Mouse (Mus musculus) 416B (cell line): Measurements from ENCODE around the gene Wasf2.

ENCODE experiments used
- DNase-seq: peaks from one replicate; pipeline ENCODE4 v3.0.0; 2011; ENCODE audit warnings: low read depth

Gene Wasf2

DNA sequence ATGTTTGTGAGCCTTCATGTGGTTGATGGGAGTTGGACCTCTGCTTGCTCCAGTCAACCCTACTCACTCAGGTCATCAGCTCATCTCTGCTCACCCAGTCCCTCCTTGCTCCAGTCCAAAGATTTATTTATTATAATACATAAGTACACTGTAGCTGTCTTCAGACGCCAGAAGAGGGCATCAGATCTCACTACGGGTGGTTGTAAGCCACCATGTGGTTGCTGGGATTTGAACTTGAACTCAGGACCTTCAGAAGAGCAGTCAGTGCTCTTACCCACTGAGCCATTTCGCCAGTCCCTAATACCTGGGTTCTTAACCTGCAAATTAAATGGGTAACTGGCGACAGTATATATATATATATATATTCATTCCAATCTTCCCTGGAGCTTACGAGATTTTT, 105.1 kb downstream of the Wasf2 start:
- peak; percentile 54 for DNase-seq

DNA sequence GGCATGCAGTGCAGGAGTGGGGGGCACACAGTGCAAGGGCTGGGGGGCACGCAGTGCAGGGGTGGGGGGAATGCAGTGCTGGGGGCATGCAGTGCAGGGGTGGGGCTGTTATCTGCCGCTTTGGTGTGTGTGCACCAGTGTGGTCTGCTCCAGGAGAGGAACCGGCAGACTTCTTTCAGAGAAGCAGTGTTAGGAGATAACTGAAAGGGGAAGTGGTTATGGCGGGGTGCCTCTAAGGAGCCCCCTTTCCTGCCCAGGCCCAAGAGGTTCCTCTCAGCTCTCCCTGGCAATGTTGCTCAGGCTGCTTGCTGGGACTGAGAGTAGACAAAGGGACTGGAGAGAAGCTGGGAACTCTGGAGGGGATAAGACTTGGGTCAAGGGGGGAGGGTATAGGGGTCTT, 107.6 kb downstream of the Wasf2 start:
- DNase-seq, result peak; percentile 91

DNA sequence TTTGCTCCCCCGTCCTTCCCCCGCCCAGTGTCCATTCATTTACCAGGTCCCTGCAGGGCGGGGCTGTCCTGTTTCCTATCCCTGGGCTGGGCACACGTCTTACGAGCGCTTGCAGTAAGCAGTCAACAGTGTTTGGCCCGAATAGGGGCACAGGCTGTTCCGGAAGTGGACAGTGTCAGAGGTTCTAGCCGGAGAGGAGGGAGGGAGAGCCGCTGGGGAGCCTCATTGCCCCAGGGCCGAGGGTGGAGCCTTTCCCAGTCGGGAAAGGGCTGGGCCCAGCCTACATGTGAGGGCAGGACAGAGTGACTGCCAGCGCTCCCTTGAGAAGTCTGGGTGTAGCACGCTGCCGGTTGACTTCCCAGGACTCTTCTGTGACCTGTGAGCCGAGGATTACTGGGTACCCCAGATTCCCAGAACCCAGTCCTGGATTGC, 110.2 kb downstream of the Wasf2 start, which contains the start of gene Map3k6:
Map3k6 (plus strand) TSS at position 329 of the 432 bp plus-strand sequence.
- peak; percentile 90 for DNase-seq

DNA sequence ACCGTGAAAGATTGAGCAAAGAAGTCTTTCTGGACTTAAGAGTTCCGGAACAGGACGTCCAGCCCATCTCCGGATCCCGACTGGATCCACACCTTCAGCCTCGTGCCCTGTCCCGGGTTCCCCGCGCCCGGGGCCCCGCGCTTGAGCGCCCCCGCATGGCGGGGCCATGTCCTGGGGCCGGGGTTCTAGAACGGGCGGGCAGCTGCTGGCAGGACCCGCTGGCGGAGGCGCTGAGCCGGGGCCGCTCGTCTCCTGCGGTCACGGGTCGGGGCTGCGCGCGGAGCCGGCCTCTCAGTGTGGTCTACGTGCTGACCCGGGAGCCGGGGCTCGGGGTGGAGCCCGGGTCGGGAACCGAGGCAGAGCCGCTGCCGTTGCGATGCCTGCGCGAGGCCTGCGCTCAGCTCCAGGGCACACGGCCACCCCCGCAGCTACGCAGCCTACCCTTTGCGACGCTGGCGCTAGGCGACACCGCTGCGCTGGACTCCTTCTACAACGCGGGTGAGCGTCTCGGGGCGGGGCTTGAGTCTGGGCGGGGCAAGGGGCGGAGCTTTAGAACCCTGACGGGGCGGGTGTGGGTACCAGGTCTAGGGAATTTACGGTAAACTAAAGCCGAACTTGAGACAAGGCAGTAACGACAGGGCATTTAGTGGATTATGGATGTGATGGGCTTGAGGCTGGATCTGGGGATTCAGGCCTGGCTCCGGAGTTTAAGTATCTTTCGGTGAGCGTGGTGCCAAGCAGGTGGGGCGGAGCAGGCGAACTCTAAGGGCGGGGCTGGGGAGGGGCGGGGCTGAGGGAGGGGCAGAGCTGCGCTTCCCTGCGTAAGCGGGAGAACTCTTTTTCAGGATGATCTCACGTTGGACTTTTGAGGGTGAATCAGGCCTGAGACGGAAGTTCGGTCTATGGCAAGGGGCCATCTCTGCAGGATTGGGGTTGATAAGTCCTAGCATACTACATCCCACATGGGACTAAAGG, 110.9 kb downstream of the Wasf2 start:
- peak; percentile 93 for DNase-seq

DNA sequence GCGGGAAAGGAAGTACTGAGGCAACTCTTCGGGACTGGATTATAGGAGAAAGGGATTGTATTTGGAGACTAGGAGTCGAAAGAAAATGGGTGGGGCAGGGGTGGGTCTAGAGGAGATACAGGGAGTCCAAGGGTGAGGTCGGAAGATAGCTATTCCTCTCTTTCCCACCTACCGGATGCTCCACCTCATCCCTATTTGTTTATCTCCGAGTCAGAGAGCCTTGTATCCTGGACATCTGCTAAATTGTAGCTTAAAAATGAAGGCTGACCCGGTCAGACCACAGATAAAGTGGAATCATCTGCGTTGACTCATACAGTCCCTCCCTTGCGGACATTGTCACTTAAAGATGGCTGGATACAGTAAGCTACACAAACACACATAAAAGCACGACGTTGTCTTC, 111.6 kb downstream of the Wasf2 start:
- DNase-seq, result peak; percentile 43

DNA sequence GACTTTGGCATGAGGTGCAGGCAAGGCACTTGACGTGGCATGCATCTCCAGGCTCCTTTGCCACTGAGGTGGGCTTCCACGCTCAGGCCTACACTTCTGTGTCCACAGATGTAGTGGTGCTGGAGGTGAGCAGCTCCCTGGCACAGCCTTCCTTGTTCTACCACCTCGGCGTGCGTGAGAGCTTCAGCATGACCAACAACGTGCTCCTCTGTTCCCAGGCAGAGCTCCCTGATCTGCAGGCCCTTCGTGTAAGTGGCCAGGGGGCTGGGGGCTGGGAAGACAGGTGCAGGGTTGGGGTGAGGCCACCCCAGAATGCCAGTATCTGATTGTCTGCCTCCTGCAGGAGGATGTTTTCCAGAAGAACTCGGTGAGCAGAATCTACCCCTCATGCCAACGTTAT, 112.4 kb downstream of the Wasf2 start:
- DNase-seq, result no peak

DNA sequence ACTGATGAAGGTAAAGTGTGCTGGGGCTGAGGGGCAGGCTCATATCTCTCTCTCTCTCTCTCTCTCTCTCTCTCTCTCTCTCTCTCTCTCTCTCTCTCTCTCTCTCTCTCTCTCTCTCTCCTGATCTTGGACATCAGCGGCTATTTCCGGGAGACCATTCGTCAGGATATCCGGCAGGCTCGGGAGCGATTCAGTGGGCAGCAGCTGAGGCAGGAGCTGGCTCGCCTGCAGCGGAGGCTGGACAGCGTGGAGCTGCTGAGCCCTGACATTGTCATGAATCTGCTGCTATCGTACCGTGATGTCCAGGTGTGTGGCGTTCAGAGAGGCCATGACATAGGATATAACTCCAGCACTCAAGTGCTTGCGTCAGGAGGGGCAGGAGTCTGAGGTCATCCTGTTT, 113.2 kb downstream of the Wasf2 start:
- no peak for DNase-seq

DNA sequence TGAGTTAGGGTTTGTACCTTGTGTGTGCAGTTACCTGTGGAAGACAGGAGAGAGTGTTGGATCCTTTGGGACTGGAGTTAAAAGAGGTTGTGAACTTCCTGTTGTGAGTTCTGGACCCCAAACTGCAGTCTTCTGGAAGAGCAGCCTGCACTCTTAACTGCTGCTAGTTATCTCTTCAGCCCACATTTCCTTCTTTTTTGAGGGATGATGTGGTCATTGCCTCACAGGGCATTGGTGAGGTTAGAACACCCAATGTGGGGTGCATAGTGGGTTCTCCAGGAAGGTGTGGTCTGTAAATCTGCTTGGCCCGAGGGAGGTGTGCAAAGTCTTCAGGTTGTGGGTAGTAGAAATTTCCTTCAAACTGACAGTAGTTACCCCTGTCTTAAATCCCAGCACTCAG, 114.0 kb downstream of the Wasf2 start:
- DNase-seq, result peak; percentile 91

DNA sequence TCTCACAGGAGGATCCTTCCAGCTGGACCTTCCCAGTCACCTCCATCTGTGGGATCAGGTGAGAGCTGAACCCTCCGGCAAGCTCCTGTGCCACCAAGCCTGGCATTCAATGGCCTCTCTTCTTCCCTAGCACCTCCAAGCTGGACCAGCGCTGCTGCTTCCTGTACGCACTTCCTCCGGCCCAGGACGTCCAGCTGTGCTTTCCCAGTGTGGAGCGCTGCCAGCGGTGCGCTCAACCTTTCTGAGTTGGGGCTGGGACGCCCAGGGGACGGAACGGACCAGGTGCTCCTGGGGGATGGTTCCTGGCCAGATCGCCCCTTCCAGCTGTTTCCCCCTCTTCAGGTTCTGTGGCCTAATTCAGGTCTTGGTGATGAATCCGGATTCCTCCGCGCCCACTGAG, 116.8 kb downstream of the Wasf2 start:
- DNase-seq, result no peak

DNA sequence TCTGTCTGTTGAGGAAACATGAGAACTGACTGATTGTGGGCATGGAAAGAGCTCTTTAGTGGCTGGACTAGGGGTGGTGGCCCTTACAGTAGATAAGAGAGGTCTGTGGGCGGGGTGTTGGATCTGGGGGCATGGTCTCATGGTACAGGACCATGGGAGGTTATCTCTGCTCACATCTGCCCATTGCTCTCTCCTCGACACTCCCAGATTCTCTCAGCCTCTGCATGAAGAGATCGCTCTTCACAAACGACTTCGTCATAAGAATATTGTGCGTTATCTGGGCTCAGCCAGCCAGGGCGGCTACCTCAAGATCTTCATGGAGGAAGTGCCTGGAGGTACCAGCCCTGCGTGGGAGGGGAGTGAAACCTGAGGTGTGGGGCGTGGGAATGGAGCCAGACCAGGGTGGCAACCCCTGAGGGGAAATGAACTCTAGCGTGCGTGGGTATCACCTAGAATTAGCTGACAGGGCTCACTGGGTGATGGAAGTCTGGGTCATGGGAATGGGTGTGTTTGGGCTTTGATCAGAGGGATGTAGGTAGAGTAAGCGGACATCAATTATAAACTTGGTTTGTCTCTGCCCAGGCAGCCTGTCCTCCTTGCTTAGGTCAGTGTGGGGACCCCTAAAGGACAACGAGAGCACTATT, 117.6 kb downstream of the Wasf2 start:
- peak; percentile 52 for DNase-seq
